Mouse (Mus musculus) macrophage (primary cell): Measurements from ENCODE around the gene Smarcd3. TPM values are rescaled to one million over a fixed set of nuclear protein-coding genes. Genes with fewer than 3 reads are reported as not detected.
"Not testable (repeated sequence)": the region's sequence is repeated elsewhere in the genome, so short reads cannot be mapped to it uniquely, and the experiment has no call there.

ENCODE experiments used
- H3K27ac ChIP-seq: fragments of 350-480 bp; formaldehyde crosslinking; 2 replicates; pipeline ENCODE4 v1.9.0; 2021
- H3K36me3 ChIP-seq: fragments of 350-480 bp; formaldehyde crosslinking; 2 replicates; pipeline ENCODE4 v1.9.0; 2021; ENCODE audit errors: inconsistent target
- H3K4me3 ChIP-seq: fragments of 350-480 bp; formaldehyde crosslinking; 2 replicates; pipeline ENCODE4 v1.9.0; 2021; ENCODE audit errors: inconsistent target
- H3K79me2 ChIP-seq: fragments of 350-480 bp; formaldehyde crosslinking; 2 replicates; pipeline ENCODE4 v1.9.0; 2021; ENCODE audit errors: inconsistent target
- WGBS: methylation state at CpG from one replicate; pipeline ENCODE4 v1.1.7; 2026; ENCODE audit warnings: inconsistent platforms; ENCODE audit not compliant: missing documents; 5-methylcytosine and 5-hydroxymethylcytosine counted together
- polyA plus RNA-seq: library from polyadenylated mRNA; stranded (reverse); fragments of 250-400 nt; gene quantifications from 3 replicates; pipeline ENCODE4 v1.2.4, GENCODE M21; 2018; ENCODE audit warnings: inconsistent platforms

Gene Smarcd3
- polyA plus RNA-seq, 1 experiment from 2014 or later: 0.03 TPM

- peak within 1 kb of the TSS; percentile 67 for H3K4me3 ChIP-seq
- peak within 1 kb of the TSS; percentile 75 for H3K27ac ChIP-seq
- WGBS: under 1% methylated on average over 48 of the region's 48 CpGs
- H3K36me3 ChIP-seq: peaks cover 21% of the 10 kb centered on the region; the same call in 1 of the 2 replicates
- H3K79me2 ChIP-seq: peaks cover 14% of the 10 kb centered on the region; the same call in 1 of the 2 replicates
These were observed 46.9 kb downstream of the Smarcd3 start, which contains the start of gene Abcf2 for GRCm38 (mm10) chr5:24577183-24577929. Gene Abcf2, minus strand, starts transcription at chr5:24577467.

- Histone ChIP-seq H3K4me3 (peak overlapping the region; percentile 67), H3K79me2 (peaks cover 14% of the 10 kb centered on the region; the same call in 1 of the 2 replicates), H3K27ac (peak overlapping the region; percentile 52), H3K36me3 (peaks cover 27% of the 10 kb centered on the region)
- 1% methylated on average over 32 of the region's 32 CpGs for WGBS
These were observed 47.4 kb downstream of the Smarcd3 start for GRCm38 (mm10) chr5:24576801-24577182.

- H3K79me2 ChIP-seq: peaks cover 14% of the 10 kb centered on the region; the same call in 1 of the 2 replicates
- no peak overlapping the region for H3K4me3 ChIP-seq
- 100% methylated on average over 1 of the region's 1 CpGs for WGBS
These were observed 48.3 kb downstream of the Smarcd3 start for GRCm38 (mm10) chr5:24575948-24576347.

GRCm38 (mm10) chr5:24556709-24557108, 67.5 kb downstream of the Smarcd3 start, which contains the start of gene 4931409K22Rik:
Gene 4931409K22Rik, minus strand, starts transcription at chr5:24556809.
- 82% methylated on average over 2 of the region's 2 CpGs for WGBS
- no peaks in the 10 kb centered on the region for H3K36me3 ChIP-seq
- no peaks in the 10 kb centered on the region for H3K79me2 ChIP-seq
- no peak within 1 kb of the TSS for H3K4me3 ChIP-seq
- no peak within 1 kb of the TSS for H3K27ac ChIP-seq

More at GRCm38 (mm10) chr5:24575948-24576347, 48.3 kb downstream of the Smarcd3 start:
- peaks cover 35% of the 10 kb centered on the region for H3K36me3 ChIP-seq
- H3K27ac ChIP-seq: no peak overlapping the region

DNA sequence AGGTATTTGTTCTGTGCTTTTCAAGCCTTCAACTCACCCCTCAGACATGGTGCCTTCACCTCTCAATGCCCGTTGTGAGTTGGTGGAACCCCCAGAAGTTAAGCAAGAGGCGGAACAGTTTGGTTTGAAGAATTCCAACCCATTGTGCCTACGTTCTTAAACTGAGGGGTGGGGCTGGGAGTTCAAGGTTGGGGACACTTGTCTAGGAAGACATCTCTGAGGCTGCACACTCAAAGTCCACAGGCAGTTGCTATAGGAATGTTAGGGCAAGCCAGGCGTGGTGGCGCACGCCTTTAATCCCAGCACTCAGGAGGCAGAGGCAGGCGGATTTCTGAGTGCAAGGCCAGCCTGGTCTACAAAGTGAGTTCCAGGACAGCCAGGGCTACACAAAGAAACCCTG, 68.9 kb downstream of the Smarcd3 start:
- not testable (repeated sequence) for H3K79me2 ChIP-seq, H3K4me3 ChIP-seq, H3K36me3 ChIP-seq, H3K27ac ChIP-seq
- 95% methylated on average over 7 of the region's 7 CpGs for WGBS

DNA sequence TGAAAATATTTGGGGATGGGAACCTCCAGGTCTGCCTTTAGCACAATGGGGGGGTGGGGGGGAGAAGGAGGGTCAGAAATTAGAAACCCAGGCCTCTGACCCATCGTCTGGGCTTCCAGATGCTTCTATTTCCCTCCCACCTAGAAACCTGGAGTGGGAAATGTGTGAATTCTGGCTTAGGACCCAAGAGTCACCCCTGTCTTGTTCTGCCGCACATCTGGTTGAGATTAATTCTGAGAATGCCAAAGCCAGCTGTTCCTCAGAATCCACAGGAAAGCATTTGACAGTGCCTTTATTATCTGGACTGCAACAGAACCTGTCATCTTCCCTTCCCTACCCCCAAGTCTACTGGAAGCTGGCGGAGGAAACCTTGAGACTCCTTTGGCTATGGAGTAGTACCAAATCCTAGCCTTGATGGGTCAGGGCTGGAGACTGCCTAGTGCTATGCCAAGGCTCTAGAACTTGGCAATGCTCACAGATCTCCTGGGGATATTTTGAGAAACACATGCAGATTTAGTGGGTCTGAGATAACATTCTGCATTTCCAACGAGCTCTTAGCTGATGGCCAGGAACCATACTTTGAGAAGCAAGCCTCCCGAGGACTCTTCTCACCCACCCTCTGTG, 70.5 kb downstream of the Smarcd3 start:
- H3K4me3 ChIP-seq: no peak overlapping the region
- no peaks in the 10 kb centered on the region for H3K36me3 ChIP-seq
- WGBS: 77% methylated on average over 5 of the region's 5 CpGs
- no peak overlapping the region for H3K27ac ChIP-seq
- no peaks in the 10 kb centered on the region for H3K79me2 ChIP-seq

DNA sequence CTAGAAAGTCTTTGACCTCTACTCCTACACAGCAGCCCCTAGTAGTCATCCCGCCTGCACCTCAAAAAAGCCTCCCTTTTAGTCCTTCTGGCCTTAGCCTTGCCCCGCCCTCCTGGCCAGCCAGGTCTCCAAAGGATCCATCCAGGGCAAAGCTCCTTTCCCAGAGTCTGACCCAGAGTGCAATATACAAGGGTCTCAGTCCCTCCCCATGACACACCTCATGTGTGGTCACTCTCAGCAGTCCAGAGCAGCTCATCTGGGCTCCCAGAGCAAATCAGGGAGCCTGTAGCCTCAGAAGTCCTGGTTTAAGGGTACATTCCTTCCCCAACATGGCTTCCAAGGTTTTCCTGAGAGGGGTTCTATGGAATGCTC, 72.9 kb downstream of the Smarcd3 start:
- WGBS: 45% methylated on average over 2 of the region's 2 CpGs
- no peaks in the 10 kb centered on the region for H3K79me2 ChIP-seq

GRCm38 (mm10) chr5:24550598-24551316, 73.5 kb downstream of the Smarcd3 start:
- no peak overlapping the region for H3K27ac ChIP-seq
- 36% methylated on average over 22 of the region's 26 CpGs for WGBS
- H3K4me3 ChIP-seq: no peak overlapping the region
- H3K36me3 ChIP-seq: no peaks in the 10 kb centered on the region
- H3K79me2 ChIP-seq: no peaks in the 10 kb centered on the region

More for the DNA sequence above, 72.9 kb downstream of the Smarcd3 start:
- Histone ChIP-seq H3K4me3 (no peak overlapping the region), H3K27ac (no peak overlapping the region), H3K36me3 (no peaks in the 10 kb centered on the region)

- WGBS: 88% methylated on average over 7 of the region's 7 CpGs
- H3K79me2 ChIP-seq: no peaks in the 10 kb centered on the region
These were observed 81.6 kb downstream of the Smarcd3 start for GRCm38 (mm10) chr5:24542643-24543042.

GRCm38 (mm10) chr5:24541144-24541569, 83.1 kb downstream of the Smarcd3 start:
- Histone ChIP-seq H3K4me3 (no peak overlapping the region), H3K27ac (no peak overlapping the region), H3K79me2 (no peaks in the 10 kb centered on the region), H3K36me3 (no peaks in the 10 kb centered on the region)
- 32% methylated on average over 6 of the region's 6 CpGs for WGBS

More at GRCm38 (mm10) chr5:24542643-24543042, 81.6 kb downstream of the Smarcd3 start:
- no peak overlapping the region for H3K4me3 ChIP-seq
- no peaks in the 10 kb centered on the region for H3K36me3 ChIP-seq
- H3K27ac ChIP-seq: no peak overlapping the region

Other genes with a start within 250 kb of the Smarcd3 start
- gene Atg9b, start 232.3 kb downstream of the Smarcd3 start, polyA plus RNA-seq: 0.67 to 4.7 TPM (median 1.4 TPM) in 3 replicates
- gene Abcb8, start 230.7 kb downstream of the Smarcd3 start, polyA plus RNA-seq: 9.0 to 25.4 TPM (median 23.2 TPM) in 3 replicates
- not detected in 3 replicates for gene Asic3, start 211.0 kb downstream of the Smarcd3 start, polyA plus RNA-seq
- gene Cdk5, start 200.9 kb downstream of the Smarcd3 start, polyA plus RNA-seq: 15.2 to 21.5 TPM (median 20.5 TPM) in 3 replicates
- 21.8 to 34.7 TPM (median 34.2 TPM) in 3 replicates for gene Slc4a2, start 200.6 kb downstream of the Smarcd3 start, polyA plus RNA-seq
- 30.5 to 41.6 TPM (median 31.5 TPM) in 3 replicates for gene Fastk, start 179.1 kb downstream of the Smarcd3 start, polyA plus RNA-seq
- gene Tmub1, start 176.6 kb downstream of the Smarcd3 start, polyA plus RNA-seq: 7.8 to 14.5 TPM (median 12.4 TPM) in 3 replicates
- gene Agap3, start 172.2 kb downstream of the Smarcd3 start, polyA plus RNA-seq: 54.8 to 72.0 TPM (median 61.6 TPM) in 3 replicates
- not detected in 3 replicates for gene Gbx1, start 97.2 kb downstream of the Smarcd3 start, polyA plus RNA-seq
- 0.09 to 0.61 TPM (median 0.28 TPM) in 3 replicates for gene Asb10, start 83.4 kb downstream of the Smarcd3 start, polyA plus RNA-seq
- not detected in 3 replicates for gene 4931409K22Rik, start 67.6 kb downstream of the Smarcd3 start, polyA plus RNA-seq
- 38.9 to 54.7 TPM (median 41.4 TPM) in 3 replicates for gene Abcf2, start 46.9 kb downstream of the Smarcd3 start, polyA plus RNA-seq
- 11.4 to 35.1 TPM (median 34.5 TPM) in 3 replicates for gene Chpf2, start 37.7 kb downstream of the Smarcd3 start, polyA plus RNA-seq
- gene Nub1, start 61.1 kb upstream of the Smarcd3 start, polyA plus RNA-seq: 57.4 to 97.0 TPM (median 76.5 TPM) in 3 replicates
- gene Wdr86, start 106.3 kb upstream of the Smarcd3 start, polyA plus RNA-seq: not detected in 3 replicates
- gene Crygn, start 133.6 kb upstream of the Smarcd3 start, polyA plus RNA-seq: not detected in 3 replicates
- gene Rheb, start 218.2 kb upstream of the Smarcd3 start, polyA plus RNA-seq: 59.7 to 110 TPM (median 61.4 TPM) in 3 replicates